ENCODE assay signal across 12 mouse cellular contexts in genomic region chr6:95469521-95469920, GRCm38 (mm10).
DNase-seq lines count a peak whose midpoint lies in the region; ATAC-seq and TF ChIP-seq lines count a peak whose summit lies in the region.
"Had no signal": no experiment of that assay in that cellular context is flagged by ENCODE, and none has a peak within 500 bp of the region (broad histone marks: within the 10 kb centered on the region; RNA-seq: fewer than 3 reads in every experiment).

No protein-coding gene starts in this region.

- H3K9me3 ChIP-seq in stomach, embryonic 15.5 days: no peaks in the 10 kb centered on the region
- H3K9me3 ChIP-seq in stomach, postnatal 0 days (ENCODE audit: control insufficient read depth, low read length): no peaks in the 10 kb centered on the region
- no peaks in the 10 kb centered on the region for H3K9me3 ChIP-seq in forebrain, embryonic 16.5 days (ENCODE audit: control insufficient read depth, low read length)
- H3K9me3 ChIP-seq: heart, embryonic 10.5 days; liver, embryonic 13.5 days had no signal

- H3K27ac ChIP-seq in stomach, embryonic 15.5 days: peak overlapping the region; percentile 32; the same call in 1 of the 2 replicates
- no peak overlapping the region for H3K27ac ChIP-seq in stomach, postnatal 0 days (replicated peaks)
- no peak overlapping the region for H3K27ac ChIP-seq in forebrain, embryonic 16.5 days (ENCODE audit: low read length)
- H3K27ac ChIP-seq: heart, embryonic 10.5 days; liver, embryonic 13.5 days had no signal

- ATAC-seq in stomach, embryonic 15.5 days (ENCODE audit: insufficient read depth, low FRiP score, low read depth): no peak
- ATAC-seq in stomach, postnatal 0 days (ENCODE audit: low FRiP score, low TSS enrichment): no peak
- peak; percentile 90 for ATAC-seq in forebrain, embryonic 16.5 days

- H3K36me3 ChIP-seq in stomach, embryonic 15.5 days: no peaks in the 10 kb centered on the region
- no peaks in the 10 kb centered on the region for H3K36me3 ChIP-seq in stomach, postnatal 0 days (ENCODE audit: control insufficient read depth, insufficient read depth, low read length)
- H3K36me3 ChIP-seq in forebrain, embryonic 16.5 days (ENCODE audit: control insufficient read depth, insufficient read depth): no peaks in the 10 kb centered on the region
- H3K36me3 ChIP-seq: liver, embryonic 13.5 days had no signal

- H3K4me1 ChIP-seq in stomach, embryonic 15.5 days: no peaks in the 10 kb centered on the region
- no peaks in the 10 kb centered on the region for H3K4me1 ChIP-seq in stomach, postnatal 0 days (replicated peaks; ENCODE audit: control insufficient read depth, insufficient read depth)
- peaks cover 9% of the 10 kb centered on the region for H3K4me1 ChIP-seq in forebrain, embryonic 16.5 days (replicated peaks; ENCODE audit: control insufficient read depth, insufficient read depth, low read length)
- H3K4me1 ChIP-seq: heart, embryonic 10.5 days; liver, embryonic 13.5 days had no signal

- TF ChIP-seq EP300 in stomach, postnatal 0 days (optimal IDR thresholded peaks at IDR 0.05): no peak

- H3K9ac ChIP-seq in stomach, embryonic 15.5 days: no peak overlapping the region
- no peak overlapping the region for H3K9ac ChIP-seq in stomach, postnatal 0 days (ENCODE audit: low read length)
- no peak overlapping the region for H3K9ac ChIP-seq in forebrain, embryonic 16.5 days (replicated peaks; ENCODE audit: low read depth, low read length)
- H3K9ac ChIP-seq: liver, embryonic 13.5 days had no signal

- 43% methylated on average over 7 of the region's 7 CpGs for WGBS in stomach, embryonic 15.5 days
- WGBS in stomach, postnatal 0 days: 34% methylated on average over 7 of the region's 7 CpGs
- WGBS in forebrain, embryonic 16.5 days: 20% methylated on average over 7 of the region's 7 CpGs

- H3K4me2 ChIP-seq in stomach, embryonic 15.5 days: no peak overlapping the region
- H3K4me2 ChIP-seq in stomach, postnatal 0 days (replicated peaks; ENCODE audit: low read depth): no peak overlapping the region
- H3K4me2 ChIP-seq in forebrain, embryonic 16.5 days (ENCODE audit: low read length): no peak overlapping the region
- H3K4me2 ChIP-seq: liver, embryonic 13.5 days had no signal

- TF ChIP-seq CTCF in stomach, postnatal 0 days (IDR thresholded peaks at IDR 0.05; ENCODE audit: low read depth): no peak

- DNase-seq in layer of hippocampus, adult 9-11 months: peak; percentile 23
- DNase-seq in layer of hippocampus, adult 8-10 months (ENCODE audit: low spot score in 2 of 2): no peak
- DNase-seq in stomach, postnatal 0 days (ENCODE audit: low spot score): no peak
- DNase-seq in gastrocnemius, postnatal 25 days: no peak
- DNase-seq in ovary, adult 18-20 months (ENCODE audit: low spot score): no peak
- DNase-seq: cerebellum, postnatal 25 days; kidney, postnatal 36 days; liver, embryonic 13.5 days; thymus, postnatal 36 days had no signal

- no peaks in the 10 kb centered on the region for H3K27me3 ChIP-seq in stomach, embryonic 15.5 days (replicated peaks)
- no peaks in the 10 kb centered on the region for H3K27me3 ChIP-seq in stomach, postnatal 0 days (ENCODE audit: control insufficient read depth, insufficient read depth, low read length)
- H3K27me3 ChIP-seq in forebrain, embryonic 16.5 days (replicated peaks; ENCODE audit: control insufficient read depth, insufficient read depth, low read length): no peaks in the 10 kb centered on the region
- H3K27me3 ChIP-seq: liver, embryonic 13.5 days had no signal

- H3K4me3 ChIP-seq in stomach, embryonic 15.5 days (replicated peaks): no peak overlapping the region
- no peak overlapping the region for H3K4me3 ChIP-seq in stomach, postnatal 0 days (ENCODE audit: low read depth, low read length)
- no peak overlapping the region for H3K4me3 ChIP-seq in forebrain, embryonic 16.5 days (replicated peaks; ENCODE audit: low read length)
- H3K4me3 ChIP-seq: heart, embryonic 10.5 days; liver, embryonic 13.5 days had no signal
